Mouse (Mus musculus) forebrain, embryonic 10.5 days (tissue): ENCODE measurements at regions not wholly inside any gene's neighbourhood (a gene's known extent, or its start where the extent isn't known, plus 50 kb on each side); places are given as distances from the start of the nearest gene placed in this dataset.
A peak's percentile ranks its signal among the peaks of the same experiment; 100 is the strongest.

Source experiments
- DNase-seq: peaks from one replicate; pipeline ENCODE4 v3.0.0-alpha.2; 2017; ENCODE audit warnings: low spot score; ENCODE audit errors: extremely low spot score
- H3K27ac ChIP-seq: fragments of 300-500 bp; sonication (generic); 2 replicates; pipeline ENCODE4 v1.5.1; 2016; ENCODE audit warnings: mild to moderate bottlenecking
- H3K27me3 ChIP-seq: fragments of 300-500 bp; sonication (generic); 2 replicates; pipeline ENCODE4 v1.6.1; 2016; ENCODE audit warnings: mild to moderate bottlenecking; ENCODE audit not compliant: poor library complexity, severe bottlenecking
- H3K36me3 ChIP-seq: fragments of 300-500 bp; sonication (generic); replicated peaks from 2 replicates; pipeline ENCODE4 v1.6.1; 2016; ENCODE audit warnings: mild to moderate bottlenecking, moderate library complexity
- H3K4me1 ChIP-seq: fragments of 300-500 bp; sonication (generic); 2 replicates; pipeline ENCODE4 v1.6.1; 2016
- H3K4me3 ChIP-seq: fragments of 300-500 bp; sonication (generic); 2 replicates; pipeline ENCODE4 v1.5.1; 2016; ENCODE audit warnings: mild to moderate bottlenecking, moderate library complexity
- H3K9me3 ChIP-seq: fragments of 300-500 bp; sonication (generic); 2 replicates; pipeline ENCODE4 v1.6.1; 2016; ENCODE audit warnings: mild to moderate bottlenecking, moderate library complexity
- WGBS: fragments of 180-500 bp; shearing (Covaris S2); methylation state at CpG from one replicate; pipeline ENCODE4 v1.1.7; 2016; 5-methylcytosine and 5-hydroxymethylcytosine counted together

- no peaks in the 10 kb centered on the region for H3K9me3 ChIP-seq
- H3K27ac ChIP-seq, result no peak overlapping the region
- no peaks in the 10 kb centered on the region for H3K27me3 ChIP-seq
- H3K36me3 ChIP-seq, result no peaks in the 10 kb centered on the region
- no peak overlapping the region for H3K4me3 ChIP-seq
- no peaks in the 10 kb centered on the region for H3K4me1 ChIP-seq
- no peak for DNase-seq
Observed at GRCm38 (mm10) chr2:159539261-159539660, 744.7 kb downstream of the Dhx35 start.

- no peak for DNase-seq
- no peaks in the 10 kb centered on the region for H3K9me3 ChIP-seq
- WGBS, result 93% methylated on average over 3 of the region's 3 CpGs
- H3K4me1 ChIP-seq, result no peaks in the 10 kb centered on the region
- no peak overlapping the region for H3K27ac ChIP-seq
- no peaks in the 10 kb centered on the region for H3K36me3 ChIP-seq
- H3K4me3 ChIP-seq, result no peak overlapping the region
- no peaks in the 10 kb centered on the region for H3K27me3 ChIP-seq
Observed at GRCm38 (mm10) chr2:159557567-159557966, 763.0 kb downstream of the Dhx35 start.

GRCm38 (mm10) chr2:159565255-159565654 is 768.7 kb downstream of the Gm826 start:
- no peak overlapping the region for H3K4me3 ChIP-seq
- 0 out of 2 replicates have a peak, but pooled peaks cover 3% of the 10 kb centered on the region for H3K4me1 ChIP-seq
- H3K9me3 ChIP-seq, result no peaks in the 10 kb centered on the region
- no peaks in the 10 kb centered on the region for H3K27me3 ChIP-seq
- 72% methylated on average over 4 of the region's 4 CpGs for WGBS
- no peak overlapping the region for H3K27ac ChIP-seq
- DNase-seq, result no peak
- H3K36me3 ChIP-seq, result no peaks in the 10 kb centered on the region

- DNase-seq, result no peak
- Histone ChIP-seq H3K4me3 (no peak overlapping the region), H3K27me3 (no peaks in the 10 kb centered on the region), H3K36me3 (no peaks in the 10 kb centered on the region), H3K27ac (no peak overlapping the region), H3K4me1 (0 out of 2 replicates have a peak, but pooled peaks cover 3% of the 10 kb centered on the region), H3K9me3 (no peaks in the 10 kb centered on the region)
- WGBS, result 95% methylated on average over 5 of the region's 5 CpGs
Observed at GRCm38 (mm10) chr2:159565921-159566320, 768.0 kb downstream of the Gm826 start.

GRCm38 (mm10) chr2:159566461-159566860 is 767.5 kb downstream of the Gm826 start:
- WGBS, result 75% methylated on average over 5 of the region's 5 CpGs
- H3K4me3 ChIP-seq, result no peak overlapping the region
- no peaks in the 10 kb centered on the region for H3K9me3 ChIP-seq
- H3K4me1 ChIP-seq, result 0 out of 2 replicates have a peak, but pooled peaks cover 3% of the 10 kb centered on the region
- DNase-seq, result no peak
- no peaks in the 10 kb centered on the region for H3K36me3 ChIP-seq
- no peaks in the 10 kb centered on the region for H3K27me3 ChIP-seq
- H3K27ac ChIP-seq, result no peak overlapping the region

GRCm38 (mm10) chr2:159568391-159568790 is 765.6 kb downstream of the Gm826 start:
- DNase-seq, result no peak
- H3K36me3 ChIP-seq, result no peaks in the 10 kb centered on the region
- H3K27ac ChIP-seq, result no peak overlapping the region
- no peak overlapping the region for H3K4me3 ChIP-seq
- H3K27me3 ChIP-seq, result no peaks in the 10 kb centered on the region
- H3K4me1 ChIP-seq, result peaks cover 8% of the 10 kb centered on the region; the same call in 1 of the 2 replicates
- 71% methylated on average over 4 of the region's 4 CpGs for WGBS
- no peaks in the 10 kb centered on the region for H3K9me3 ChIP-seq

GRCm38 (mm10) chr2:159571862-159572261 is 762.1 kb downstream of the Gm826 start:
- DNase-seq, result no peak
- no peaks in the 10 kb centered on the region for H3K27me3 ChIP-seq
- no peaks in the 10 kb centered on the region for H3K36me3 ChIP-seq
- peaks cover 5% of the 10 kb centered on the region; the same call in 1 of the 2 replicates for H3K4me1 ChIP-seq
- H3K4me3 ChIP-seq, result no peak overlapping the region
- no peaks in the 10 kb centered on the region for H3K9me3 ChIP-seq
- 88% methylated on average over 2 of the region's 2 CpGs for WGBS
- H3K27ac ChIP-seq, result no peak overlapping the region

- peaks cover 5% of the 10 kb centered on the region; the same call in 1 of the 2 replicates for H3K4me1 ChIP-seq
- H3K27ac ChIP-seq, result no peak overlapping the region
- DNase-seq, result no peak
- WGBS, result 87% methylated on average over 5 of the region's 5 CpGs
- no peaks in the 10 kb centered on the region for H3K27me3 ChIP-seq
- H3K4me3 ChIP-seq, result no peak overlapping the region
- no peaks in the 10 kb centered on the region for H3K9me3 ChIP-seq
- H3K36me3 ChIP-seq, result no peaks in the 10 kb centered on the region
Observed at GRCm38 (mm10) chr2:159575271-159575670, 758.7 kb downstream of the Gm826 start.

- DNase-seq, result no peak
- no peak overlapping the region for H3K4me3 ChIP-seq
- WGBS, result 54% methylated on average over 8 of the region's 8 CpGs
- H3K4me1 ChIP-seq, result peaks cover 11% of the 10 kb centered on the region
- 0 out of 2 replicates have a peak overlapping the region, but pooled peaks have one; percentile 20 for H3K27ac ChIP-seq
- no peaks in the 10 kb centered on the region for H3K9me3 ChIP-seq
- H3K36me3 ChIP-seq, result no peaks in the 10 kb centered on the region
- H3K27me3 ChIP-seq, result no peaks in the 10 kb centered on the region
Observed at GRCm38 (mm10) chr2:159583103-159583502, 750.9 kb downstream of the Gm826 start.

GRCm38 (mm10) chr2:159584641-159585040 is 749.3 kb downstream of the Gm826 start:
- no peak overlapping the region for H3K27ac ChIP-seq
- no peaks in the 10 kb centered on the region for H3K36me3 ChIP-seq
- H3K4me1 ChIP-seq, result peaks cover 11% of the 10 kb centered on the region
- DNase-seq, result no peak
- no peaks in the 10 kb centered on the region for H3K27me3 ChIP-seq
- H3K9me3 ChIP-seq, result no peaks in the 10 kb centered on the region
- H3K4me3 ChIP-seq, result no peak overlapping the region

GRCm38 (mm10) chr2:159586697-159587473 is 747.1 kb downstream of the Gm826 start:
- H3K27ac ChIP-seq, result no peak overlapping the region
- no peaks in the 10 kb centered on the region for H3K9me3 ChIP-seq
- no peaks in the 10 kb centered on the region for H3K36me3 ChIP-seq
- no peak for DNase-seq
- H3K27me3 ChIP-seq, result no peaks in the 10 kb centered on the region
- no peak overlapping the region for H3K4me3 ChIP-seq
- 64% methylated on average over 6 of the region's 6 CpGs for WGBS
- H3K4me1 ChIP-seq, result peaks cover 11% of the 10 kb centered on the region

- no peaks in the 10 kb centered on the region for H3K4me1 ChIP-seq
- H3K27ac ChIP-seq, result no peak overlapping the region
- H3K4me3 ChIP-seq, result no peak overlapping the region
- H3K27me3 ChIP-seq, result no peaks in the 10 kb centered on the region
- no peaks in the 10 kb centered on the region for H3K36me3 ChIP-seq
- no peak for DNase-seq
- WGBS, result 86% methylated on average over 2 of the region's 2 CpGs
- no peaks in the 10 kb centered on the region for H3K9me3 ChIP-seq
Observed at GRCm38 (mm10) chr2:159591396-159592124, 742.4 kb downstream of the Gm826 start.

- H3K4me3 ChIP-seq, result no peak overlapping the region
- H3K27me3 ChIP-seq, result no peaks in the 10 kb centered on the region
- no peak overlapping the region for H3K27ac ChIP-seq
- H3K4me1 ChIP-seq, result no peaks in the 10 kb centered on the region
- DNase-seq, result no peak
- H3K36me3 ChIP-seq, result no peaks in the 10 kb centered on the region
- 78% methylated on average over 5 of the region's 5 CpGs for WGBS
- H3K9me3 ChIP-seq, result no peaks in the 10 kb centered on the region
Observed at GRCm38 (mm10) chr2:159592841-159593240, 741.1 kb downstream of the Gm826 start.
